26 mouse cellular contexts compared by ENCODE assay signal in the genomic region with DNA sequence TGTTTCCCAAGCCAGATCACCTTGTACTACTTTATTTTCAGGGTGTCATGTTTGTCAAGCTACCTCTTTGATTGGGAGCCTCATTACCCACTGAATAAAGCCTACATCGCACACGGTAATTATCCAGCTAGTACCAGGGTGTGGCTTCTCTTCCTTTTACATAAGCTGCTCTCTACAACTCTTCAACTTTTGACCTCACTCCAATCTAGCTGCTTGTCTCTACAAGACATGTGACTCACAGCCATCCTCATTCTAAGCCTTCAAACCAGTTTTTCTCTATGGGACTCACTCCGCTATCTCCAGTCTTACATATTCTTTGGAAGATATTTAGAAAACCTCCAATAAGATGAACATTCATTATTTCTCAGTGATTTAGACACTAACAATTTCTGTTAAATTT. TPM values are rescaled to one million over a fixed set of nuclear protein-coding genes. Genes with fewer than 3 reads are reported as not detected.
DNase-seq lines count a peak whose midpoint lies in the region; ATAC-seq and TF ChIP-seq lines count a peak whose summit lies in the region.
"Had no signal": no experiment of that assay in that cellular context is flagged by ENCODE, and none has a peak within 500 bp of the region (broad histone marks: within the 10 kb centered on the region; RNA-seq: fewer than 3 reads in every experiment).

No protein-coding gene starts in this region.

- H3K9me3 ChIP-seq in embryonic facial prominence, embryonic 14.5 days (ENCODE audit: control insufficient read depth, low read length) = no peaks in the 10 kb centered on the region
- H3K9me3 ChIP-seq in embryonic facial prominence, embryonic 10.5 days = no peaks in the 10 kb centered on the region
- no peaks in the 10 kb centered on the region for H3K9me3 ChIP-seq in intestine, embryonic 15.5 days
- no peaks in the 10 kb centered on the region for H3K9me3 ChIP-seq in intestine, postnatal 0 days (ENCODE audit: control insufficient read depth)
- no peaks in the 10 kb centered on the region for H3K9me3 ChIP-seq in stomach, embryonic 16.5 days (replicated peaks; ENCODE audit: control insufficient read depth, low read length)
- no peaks in the 10 kb centered on the region for H3K9me3 ChIP-seq in stomach, postnatal 0 days (ENCODE audit: control insufficient read depth, low read length)
- H3K9me3 ChIP-seq: embryonic facial prominence, embryonic 12.5 days; embryonic facial prominence, embryonic 15.5 days; forebrain, embryonic 13.5 days; forebrain, embryonic 15.5 days had no signal

- H3K36me3 ChIP-seq in embryonic facial prominence, embryonic 14.5 days (ENCODE audit: control insufficient read depth, insufficient read depth, low read length) = no peaks in the 10 kb centered on the region
- H3K36me3 ChIP-seq in embryonic facial prominence, embryonic 10.5 days (replicated peaks) = no peaks in the 10 kb centered on the region
- no peaks in the 10 kb centered on the region for H3K36me3 ChIP-seq in intestine, embryonic 15.5 days
- H3K36me3 ChIP-seq in intestine, postnatal 0 days (ENCODE audit: control insufficient read depth, insufficient read depth) = no peaks in the 10 kb centered on the region
- no peaks in the 10 kb centered on the region for H3K36me3 ChIP-seq in stomach, embryonic 16.5 days (ENCODE audit: control insufficient read depth, insufficient read depth, low read length)
- H3K36me3 ChIP-seq in stomach, postnatal 0 days (ENCODE audit: control insufficient read depth, insufficient read depth, low read length) = no peaks in the 10 kb centered on the region
- H3K36me3 ChIP-seq: embryonic facial prominence, embryonic 12.5 days; embryonic facial prominence, embryonic 15.5 days; forebrain, embryonic 15.5 days had no signal

- TF ChIP-seq EP300 in stomach, postnatal 0 days (optimal IDR thresholded peaks at IDR 0.05) = no peak

- DNase-seq in embryonic facial prominence, embryonic 14.5 days (ENCODE audit: low spot score) = peak; percentile 48
- no peak for DNase-seq in embryonic facial prominence, embryonic 10.5 days (ENCODE audit: low spot score)
- no peak for DNase-seq in stomach, postnatal 0 days (ENCODE audit: low spot score)
- DNase-seq in retina, postnatal 1 day = no peak
- DNase-seq: adrenal gland, adult 2 months; adrenal gland, postnatal 10 days; adrenal gland, postnatal 25 days; B cell, adult 2 months; cerebellum, adult 11 months; cerebellum, adult 18-20 months; cerebellum, adult 8-10 months; cerebellum, adult 9-11 months; cerebellum, postnatal 14 days; cerebellum, postnatal 36 days; embryo, embryonic 11 days had no signal

- H3K9ac ChIP-seq in embryonic facial prominence, embryonic 14.5 days (ENCODE audit: low read depth, low read length) = no peak overlapping the region
- H3K9ac ChIP-seq in intestine, embryonic 15.5 days = no peak overlapping the region
- no peak overlapping the region for H3K9ac ChIP-seq in intestine, postnatal 0 days (ENCODE audit: low read depth, low read length)
- no peak overlapping the region for H3K9ac ChIP-seq in stomach, embryonic 16.5 days (ENCODE audit: low read length)
- no peak overlapping the region for H3K9ac ChIP-seq in stomach, postnatal 0 days (ENCODE audit: low read length)
- H3K9ac ChIP-seq: embryonic facial prominence, embryonic 12.5 days; embryonic facial prominence, embryonic 15.5 days; forebrain, embryonic 13.5 days; forebrain, embryonic 15.5 days had no signal

- H3K4me2 ChIP-seq in embryonic facial prominence, embryonic 14.5 days (ENCODE audit: low read depth, low read length) = no peak overlapping the region
- H3K4me2 ChIP-seq in intestine, embryonic 15.5 days (replicated peaks) = no peak overlapping the region
- no peak overlapping the region for H3K4me2 ChIP-seq in intestine, postnatal 0 days (replicated peaks; ENCODE audit: low read depth)
- no peak overlapping the region for H3K4me2 ChIP-seq in stomach, embryonic 16.5 days (ENCODE audit: low read depth, low read length)
- no peak overlapping the region for H3K4me2 ChIP-seq in stomach, postnatal 0 days (replicated peaks; ENCODE audit: low read depth)
- H3K4me2 ChIP-seq: embryonic facial prominence, embryonic 12.5 days; embryonic facial prominence, embryonic 15.5 days; forebrain, embryonic 13.5 days; forebrain, embryonic 15.5 days had no signal

- H3K27me3 ChIP-seq in embryonic facial prominence, embryonic 14.5 days (replicated peaks; ENCODE audit: control insufficient read depth, insufficient read depth, low read length) = no peaks in the 10 kb centered on the region
- no peaks in the 10 kb centered on the region for H3K27me3 ChIP-seq in embryonic facial prominence, embryonic 10.5 days (replicated peaks; ENCODE audit: low read depth, poor library complexity, severe bottlenecking)
- no peaks in the 10 kb centered on the region for H3K27me3 ChIP-seq in intestine, embryonic 15.5 days (replicated peaks)
- H3K27me3 ChIP-seq in intestine, postnatal 0 days (replicated peaks; ENCODE audit: control insufficient read depth, insufficient read depth, low read length) = no peaks in the 10 kb centered on the region
- H3K27me3 ChIP-seq in stomach, embryonic 16.5 days (ENCODE audit: control insufficient read depth, insufficient read depth, low read length) = no peaks in the 10 kb centered on the region
- H3K27me3 ChIP-seq in stomach, postnatal 0 days (ENCODE audit: control insufficient read depth, insufficient read depth, low read length) = no peaks in the 10 kb centered on the region
- H3K27me3 ChIP-seq: CH12.LX; embryonic facial prominence, embryonic 12.5 days; embryonic facial prominence, embryonic 15.5 days; forebrain, embryonic 13.5 days; forebrain, embryonic 15.5 days had no signal

- WGBS in embryonic facial prominence, embryonic 14.5 days = 68% methylated on average over 3 of the region's 3 CpGs
- 81% methylated on average over 3 of the region's 3 CpGs for WGBS in embryonic facial prominence, embryonic 10.5 days
- 63% methylated on average over 3 of the region's 3 CpGs for WGBS in intestine, embryonic 15.5 days
- 34% methylated on average over 3 of the region's 3 CpGs for WGBS in intestine, postnatal 0 days
- WGBS in stomach, embryonic 16.5 days = 73% methylated on average over 3 of the region's 3 CpGs
- 53% methylated on average over 3 of the region's 3 CpGs for WGBS in stomach, postnatal 0 days

- no peak for TF ChIP-seq CTCF in intestine, postnatal 0 days (IDR thresholded peaks at IDR 0.05; ENCODE audit: low read depth)
- TF ChIP-seq CTCF in stomach, postnatal 0 days (IDR thresholded peaks at IDR 0.05; ENCODE audit: low read depth) = no peak

- no peak overlapping the region for H3K27ac ChIP-seq in embryonic facial prominence, embryonic 14.5 days (replicated peaks; ENCODE audit: low read depth, low read length)
- no peak overlapping the region for H3K27ac ChIP-seq in embryonic facial prominence, embryonic 10.5 days (replicated peaks)
- H3K27ac ChIP-seq in intestine, embryonic 15.5 days = no peak overlapping the region
- H3K27ac ChIP-seq in intestine, postnatal 0 days (ENCODE audit: low read depth, low read length) = no peak overlapping the region
- no peak overlapping the region for H3K27ac ChIP-seq in stomach, embryonic 16.5 days (ENCODE audit: low read length)
- H3K27ac ChIP-seq in stomach, postnatal 0 days (replicated peaks) = no peak overlapping the region
- H3K27ac ChIP-seq: embryonic facial prominence, embryonic 12.5 days; embryonic facial prominence, embryonic 15.5 days; forebrain, embryonic 13.5 days; forebrain, embryonic 15.5 days had no signal

- H3K4me3 ChIP-seq in embryonic facial prominence, embryonic 14.5 days (ENCODE audit: low read depth, low read length) = no peak overlapping the region
- H3K4me3 ChIP-seq in embryonic facial prominence, embryonic 10.5 days = no peak overlapping the region
- H3K4me3 ChIP-seq in intestine, embryonic 15.5 days (replicated peaks) = no peak overlapping the region
- H3K4me3 ChIP-seq in intestine, postnatal 0 days (ENCODE audit: low read depth, low read length) = no peak overlapping the region
- H3K4me3 ChIP-seq in stomach, embryonic 16.5 days (replicated peaks; ENCODE audit: low read length) = no peak overlapping the region
- H3K4me3 ChIP-seq in stomach, postnatal 0 days (ENCODE audit: low read depth, low read length) = no peak overlapping the region
- H3K4me3 ChIP-seq: embryonic facial prominence, embryonic 12.5 days; embryonic facial prominence, embryonic 15.5 days; forebrain, embryonic 13.5 days; forebrain, embryonic 15.5 days had no signal

- H3K4me1 ChIP-seq in embryonic facial prominence, embryonic 14.5 days (ENCODE audit: control insufficient read depth, insufficient read depth, low read length) = no peaks in the 10 kb centered on the region
- no peaks in the 10 kb centered on the region for H3K4me1 ChIP-seq in embryonic facial prominence, embryonic 10.5 days
- no peaks in the 10 kb centered on the region for H3K4me1 ChIP-seq in intestine, embryonic 15.5 days (replicated peaks)
- H3K4me1 ChIP-seq in intestine, postnatal 0 days (replicated peaks; ENCODE audit: control insufficient read depth, insufficient read depth, low read length) = no peaks in the 10 kb centered on the region
- H3K4me1 ChIP-seq in stomach, embryonic 16.5 days (ENCODE audit: control insufficient read depth, insufficient read depth, low read length) = no peaks in the 10 kb centered on the region
- H3K4me1 ChIP-seq in stomach, postnatal 0 days (replicated peaks; ENCODE audit: control insufficient read depth, insufficient read depth) = no peaks in the 10 kb centered on the region
- H3K4me1 ChIP-seq: embryonic facial prominence, embryonic 12.5 days; embryonic facial prominence, embryonic 15.5 days; forebrain, embryonic 13.5 days; forebrain, embryonic 15.5 days had no signal

- ATAC-seq in embryonic facial prominence, embryonic 14.5 days (ENCODE audit: low read depth) = no peak
- ATAC-seq in intestine, embryonic 15.5 days = peak; percentile 80
- no peak for ATAC-seq in intestine, postnatal 0 days
- 0 out of 2 replicates have a peak, but pooled peaks have one; percentile 5 for ATAC-seq in stomach, embryonic 16.5 days (ENCODE audit: insufficient read depth, low FRiP score)
- ATAC-seq in stomach, postnatal 0 days (ENCODE audit: low FRiP score, low TSS enrichment) = no peak; the same call in 1 of the 2 replicates
- ATAC-seq: CD4-positive, CD25-positive, alpha-beta regulatory T cell, adult 4 months; forebrain, embryonic 13.5 days; forebrain, embryonic 15.5 days had no signal

RNA-seq across cellular contexts. Expression of gene Cldn17, which starts 43.5 kb away (rescaled TPM):
- 0.41 TPM in 1 of 2 replicates, not detected in the other for polyA plus RNA-seq in embryonic facial prominence, embryonic 14.5 days (2014; fragmentation: Nextera tagmentation; extraction: Ambion mirVana)
- not detected in 2 replicates for polyA plus RNA-seq in embryonic facial prominence, embryonic 10.5 days (2016; fragmentation: Nextera tagmentation; extraction: Ambion mirVana)
- not detected in 2 replicates for polyA plus RNA-seq in intestine, embryonic 15.5 days (2015; fragmentation: Nextera tagmentation; extraction: Ambion mirVana)
- not detected in 2 replicates for polyA plus RNA-seq in intestine, postnatal 0 days (2015; fragmentation: Nextera tagmentation; extraction: Ambion mirVana)
- 1.0 and 3.2 TPM in 2 replicates for polyA plus RNA-seq in stomach, embryonic 16.5 days (2015; fragmentation: Nextera tagmentation; extraction: Ambion mirVana)
- 16.5 and 18.0 TPM in 2 replicates for polyA plus RNA-seq in stomach, postnatal 0 days (2015; fragmentation: Nextera tagmentation; extraction: Ambion mirVana)
- polyA plus RNA-seq: adrenal gland, adult 2 months; brain, embryonic 14.5 days; CD4-positive, CD25-positive, alpha-beta regulatory T cell, adult 4 months; embryonic facial prominence, embryonic 12.5 days; forebrain, embryonic 11.5 days; forebrain, embryonic 13.5 days; forebrain, embryonic 15.5 days had no signal

Comparison
In these comparisons a context has a peak if more than half of its experiments do, and no peak if none do; other contexts are left out.
1. ATAC-seq: peak in intestine, embryonic 15.5 days (single experiment) and stomach, embryonic 16.5 days (single experiment); none in embryonic facial prominence, embryonic 14.5 days (single experiment), intestine, postnatal 0 days (single experiment) and stomach, postnatal 0 days (single experiment).